ENCODE assay signal across 15 mouse cellular contexts in the genomic region with DNA sequence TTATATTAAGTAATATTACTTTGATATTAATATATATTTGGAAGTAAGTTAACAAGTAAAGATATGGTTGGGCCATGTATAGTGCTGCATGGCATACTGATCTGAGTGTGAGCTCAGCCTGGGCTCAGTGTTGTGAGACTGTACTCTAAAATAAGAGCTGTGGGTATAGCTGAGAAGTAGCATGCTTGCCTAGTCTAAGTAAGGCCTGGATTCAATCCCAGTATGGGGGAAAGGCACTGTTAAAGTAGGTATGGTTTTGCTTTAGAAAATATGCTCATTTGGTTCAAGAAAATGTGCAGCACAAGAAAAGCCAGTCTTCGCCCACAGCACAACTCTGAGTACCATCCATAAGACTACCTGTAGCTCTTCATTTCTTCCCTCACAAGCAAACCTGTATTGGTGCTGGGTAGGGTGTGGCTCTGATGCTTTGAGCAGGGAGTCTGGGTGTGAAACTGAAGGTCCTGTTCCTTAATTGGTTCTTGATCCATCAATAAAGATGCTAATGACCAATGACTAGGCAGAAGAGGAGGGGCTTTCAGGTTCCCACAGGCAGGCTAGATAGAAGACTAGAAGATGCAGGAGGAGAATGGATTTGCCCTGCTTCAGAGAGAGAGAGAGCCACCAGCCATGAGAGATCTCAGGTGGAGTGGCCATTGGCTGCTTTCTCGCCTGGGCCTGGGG. TPM values are rescaled to one million over a fixed set of nuclear protein-coding genes. Genes with fewer than 3 reads are reported as not detected.
DNase-seq lines count a peak whose midpoint lies in the region; TF ChIP-seq lines count a peak whose summit lies in the region.
"Had no signal": no experiment of that assay in that cellular context is flagged by ENCODE, and none has a peak within 500 bp of the region (broad histone marks: within the 10 kb centered on the region; RNA-seq: fewer than 3 reads in every experiment).

No protein-coding gene starts in this region.

- H3K79me2 ChIP-seq in MEL (ENCODE audit: control insufficient read depth, insufficient read depth, low read length, poor library complexity): no peaks in the 10 kb centered on the region

- no peak overlapping the region for H3K4me3 ChIP-seq in ES-Bruce4 (ENCODE audit: low read depth, low read length)
- H3K4me3 ChIP-seq in MEL (ENCODE audit: control insufficient read depth in 1 of 2, insufficient read depth in 1 of 2, low read depth in 2 of 2, low read length in 2 of 2): no peak overlapping the region
- H3K4me3 ChIP-seq in lung, adult 2 months (replicated peaks; ENCODE audit: extremely low read depth, low read depth, low read length): no peak overlapping the region
- H3K4me3 ChIP-seq: forebrain, embryonic 15.5 days; heart, embryonic 13.5 days; kidney, embryonic 15.5 days; liver, embryonic 15.5 days; midbrain, embryonic 12.5 days had no signal

- TF ChIP-seq EP300 in ES-Bruce4 (IDR thresholded peaks at IDR 0.05; ENCODE audit: insufficient read depth, low read depth, low read length): no peak
- TF ChIP-seq EP300 in MEL (IDR thresholded peaks at IDR 0.05; ENCODE audit: low read depth in 1 of 2, low read length in 2 of 2): no peak

- H3K9me3 ChIP-seq in ES-Bruce4 (replicated peaks; ENCODE audit: control insufficient read depth, insufficient read depth, low read length, poor library complexity, severe bottlenecking): no peaks in the 10 kb centered on the region
- H3K9me3 ChIP-seq in MEL (replicated peaks; ENCODE audit: insufficient read depth, low read length): no peaks in the 10 kb centered on the region
- H3K9me3 ChIP-seq: forebrain, embryonic 15.5 days; heart, embryonic 13.5 days; kidney, embryonic 15.5 days; liver, embryonic 15.5 days; midbrain, embryonic 12.5 days had no signal

- H3K36me3 ChIP-seq in ES-Bruce4 (ENCODE audit: control insufficient read depth, insufficient read depth, low read length, poor library complexity, severe bottlenecking): peaks cover 26% of the 10 kb centered on the region
- peaks cover 0 to 14% of the 10 kb centered on the region in 2 experiments; a peak in 2 of 4 replicates for H3K36me3 ChIP-seq in MEL (ENCODE audit: control insufficient read depth in 1 of 2, insufficient read depth in 2 of 2, low read length in 2 of 2)
- H3K36me3 ChIP-seq: forebrain, embryonic 15.5 days had no signal

- 89% methylated on average over 2 of the region's 2 CpGs for WGBS in lung, adult 2 months

- TF ChIP-seq RAD21 in MEL (IDR thresholded peaks at IDR 0.05; ENCODE audit: low read depth, low read length): no peak

- TF ChIP-seq POLR2A in ES-Bruce4 (IDR thresholded peaks at IDR 0.05; ENCODE audit: insufficient read depth, low read length) (no peak), MEL (IDR thresholded peaks at IDR 0.05; ENCODE audit: control insufficient read depth in 1 of 2, insufficient read depth in 1 of 2, low read depth in 1 of 2, low read length in 2 of 2, poor library complexity in 1 of 2) (no peak)
- TF ChIP-seq POLR2A in lung, adult 2 months (IDR thresholded peaks at IDR 0.05; ENCODE audit: borderline replicate concordance, extremely low read depth, low read depth, low read length): no peak

- H3K27me3 ChIP-seq in ES-Bruce4 (ENCODE audit: control insufficient read depth, insufficient read depth, low read length, poor library complexity, severe bottlenecking): no peaks in the 10 kb centered on the region
- no peaks in the 10 kb centered on the region for H3K27me3 ChIP-seq in MEL (ENCODE audit: control insufficient read depth in 1 of 2, insufficient read depth in 2 of 2, low read length in 2 of 2)
- H3K27me3 ChIP-seq: forebrain, embryonic 15.5 days; heart, embryonic 13.5 days; kidney, embryonic 15.5 days; liver, embryonic 15.5 days; midbrain, embryonic 12.5 days had no signal

- TF ChIP-seq CTCF in ES-Bruce4 (IDR thresholded peaks at IDR 0.05; ENCODE audit: low read depth, low read length): no peak
- TF ChIP-seq CTCF in MEL (IDR thresholded peaks at IDR 0.05 in 2 of 3, conservative IDR thresholded peaks at IDR 0.05 in 1 of 3; ENCODE audit: control insufficient read depth in 1 of 3, insufficient read depth in 1 of 3, low read depth in 2 of 3, low read length in 3 of 3, poor library complexity in 1 of 3, severe bottlenecking in 1 of 3): no peak
- no peak for TF ChIP-seq CTCF in lung, adult 2 months (IDR thresholded peaks at IDR 0.05; ENCODE audit: insufficient read depth, low read length)

- DNase-seq in left cerebral cortex, postnatal 25 days (ENCODE audit: low spot score in 2 of 2): peak; percentile 34 to 93
- DNase-seq in left cerebral cortex, postnatal 4 days: no peak
- peak; percentile 18 for DNase-seq in MEL (ENCODE audit: low read depth, low spot score)
- DNase-seq in c-Kit-positive CD71-positive TER-119-positive erythroid progenitor cells, embryonic 14.5 days (ENCODE audit: low spot score): peak; percentile 16
- no peak for DNase-seq in lung, adult 2 months
- DNase-seq in urinary bladder, postnatal 4 days (ENCODE audit: low spot score in 2 of 2): no peak
- DNase-seq: cerebellum, adult 9-10 months; gastrocnemius, postnatal 25 days; thymus, postnatal 4 days had no signal

- H3K4me1 ChIP-seq in ES-Bruce4 (ENCODE audit: control insufficient read depth, insufficient read depth, low read length): peaks cover 8% of the 10 kb centered on the region
- no peaks in the 10 kb centered on the region for H3K4me1 ChIP-seq in MEL (ENCODE audit: control insufficient read depth in 1 of 2, insufficient read depth in 2 of 2, low read length in 2 of 2)
- H3K4me1 ChIP-seq in lung, adult 2 months (ENCODE audit: control insufficient read depth, insufficient read depth, low read length): no peaks in the 10 kb centered on the region
- H3K4me1 ChIP-seq: forebrain, embryonic 15.5 days; kidney, embryonic 15.5 days; liver, embryonic 15.5 days; midbrain, embryonic 12.5 days had no signal

- H3K27ac ChIP-seq in ES-Bruce4 (ENCODE audit: insufficient read depth, low read length) (peak overlapping the region; percentile 20; the same call in 1 of the 2 replicates), MEL (ENCODE audit: control insufficient read depth, low read depth, low read length) (no peak overlapping the region)
- H3K27ac ChIP-seq: forebrain, embryonic 15.5 days; heart, embryonic 13.5 days; kidney, embryonic 15.5 days; liver, embryonic 15.5 days; midbrain, embryonic 12.5 days had no signal

- intact Hi-C loops in left cerebral cortex, postnatal 25 days (cut with DNase I): loop anchor here (2.0 to 5.0 kb wide), 2 partner anchors 98 to 132 kb away; no protein-coding TSS in a partner anchor
- intact Hi-C loops in left cerebral cortex, postnatal 4 days (cut with DNase I): loop anchor here (10.0 kb wide), 1 partner anchor 96 kb away; no protein-coding TSS in a partner anchor

- H3K9ac ChIP-seq in ES-Bruce4 (ENCODE audit: low read depth, poor library complexity, severe bottlenecking) (no peak overlapping the region), MEL (ENCODE audit: control insufficient read depth, low read depth, low read length, poor library complexity, severe bottlenecking) (no peak overlapping the region)
- H3K9ac ChIP-seq: forebrain, embryonic 15.5 days; heart, embryonic 13.5 days; kidney, embryonic 15.5 days; liver, embryonic 15.5 days; midbrain, embryonic 12.5 days had no signal

TF ChIP-seq in MEL, 35 proteins besides CTCF, POLR2A, EP300 and RAD21:
- TF ChIP-seq POLR2AphosphoS2 (IDR thresholded peaks at IDR 0.05; ENCODE audit: low read length) (no peak), UBTF (IDR thresholded peaks at IDR 0.05; ENCODE audit: borderline replicate concordance, insufficient read depth, low read depth, low read length) (no peak), ZC3H11A (IDR thresholded peaks at IDR 0.05; ENCODE audit: low read depth, low read length) (no peak), KAT2A (conservative IDR thresholded peaks at IDR 0.05; ENCODE audit: low read depth, low read length) (no peak), E2F4 (IDR thresholded peaks at IDR 0.05; ENCODE audit: borderline replicate concordance, low read depth, low read length) (no peak), NRF1 (IDR thresholded peaks at IDR 0.05; ENCODE audit: insufficient read depth, low read depth, low read length, poor library complexity, severe bottlenecking) (no peak), ETS1 (IDR thresholded peaks at IDR 0.05; ENCODE audit: low read depth, low read length) (no peak), MYC (IDR thresholded peaks at IDR 0.05; ENCODE audit: low read depth, low read length) (no peak)

RNA-seq across cellular contexts. Expression of gene Cfdp1, which starts 43.3 kb away (rescaled TPM):
- 10 to 100 TPM; 78.0 to 81.5 TPM for total RNA-seq in left cerebral cortex, postnatal 25 days (2021)
- total RNA-seq in left cerebral cortex, postnatal 4 days (2021): 100 to 1,000 TPM; 110 to 114 TPM
- polyA plus RNA-seq in ES-Bruce4 (2011; ENCODE audit: insufficient read depth, insufficient read length, low read depth, missing spikeins) (261 and 265 TPM in 2 replicates), MEL (2012; ENCODE audit: insufficient read depth in 1 of 2, insufficient read length in 2 of 2, low read depth in 1 of 2, low replicate concordance in 2 of 2, missing spikeins in 1 of 2) (100 to 1,000 TPM in 1 of 2 experiments, not detected in 1; 214 TPM)
- 168 and 185 TPM in 2 replicates for total RNA-seq in MEL (2012; rRNA removed)
- 3.6 and 7.9 TPM in 2 replicates for polyA plus RNA-seq in lung, adult 2 months (2012; rRNA removed)

Comparison
In these comparisons a context has a peak if more than half of its experiments do, and no peak if none do; other contexts are left out.
1. DNase-seq: peak in left cerebral cortex, postnatal 25 days (2 of 2), MEL (single experiment) and c-Kit-positive CD71-positive TER-119-positive erythroid progenitor cells, embryonic 14.5 days (single experiment); none in left cerebral cortex, postnatal 4 days (single experiment), lung, adult 2 months (single experiment) and urinary bladder, postnatal 4 days (0 of 2).